Mouse (Mus musculus): ENCODE measurements around the gene Hoxa6. TPM values are rescaled to one million over a fixed set of nuclear protein-coding genes. Genes with fewer than 3 reads are reported as not detected.

Gene Hoxa6
- polyA plus RNA-seq, 1 experiment, result not detected

DNA sequence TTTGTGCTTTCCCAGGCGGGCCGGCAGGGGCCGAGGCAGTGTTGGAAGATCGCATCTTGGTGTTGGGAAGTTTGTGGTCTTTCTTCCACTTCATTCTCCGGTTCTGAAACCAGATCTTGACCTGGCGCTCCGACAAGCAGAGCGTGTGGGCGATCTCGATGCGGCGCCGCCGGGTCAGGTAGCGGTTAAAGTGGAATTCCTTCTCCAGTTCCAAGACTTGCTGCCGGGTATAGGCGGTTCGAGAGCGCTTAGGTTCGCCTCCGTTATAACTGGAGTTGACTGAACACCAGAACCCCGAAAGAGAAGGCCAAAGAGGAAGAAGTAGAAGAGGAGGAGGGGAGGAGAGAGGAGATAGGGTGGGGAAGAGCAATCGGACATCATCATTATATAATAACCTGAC, 18.1 kb downstream of the Hoxa6 start:
- no peak for TF ChIP-seq POLR2A (IDR thresholded peaks at IDR 0.05; ENCODE audit: low read depth, low read length)
- DNase-seq (ENCODE audit: low read depth in 1 of 2, low spot score in 2 of 2), result no peak
- Histone ChIP-seq H3K27ac (ENCODE audit: insufficient read depth, low read length) (no peak overlapping the region), H3K4me3 (ENCODE audit: extremely low read depth, insufficient read depth, insufficient read length) (no peak overlapping the region), H3K36me3 (ENCODE audit: control insufficient read depth, insufficient read depth, low read length) (no peaks in the 10 kb centered on the region), H3K27me3 (ENCODE audit: control insufficient read depth, insufficient read depth, low read length) (peaks cover 7% of the 10 kb centered on the region), H3K4me1 (ENCODE audit: control insufficient read depth, insufficient read depth, insufficient read length) (peaks cover 3% of the 10 kb centered on the region)
- 84% methylated on average over 23 of the region's 23 CpGs for WGBS

DNA sequence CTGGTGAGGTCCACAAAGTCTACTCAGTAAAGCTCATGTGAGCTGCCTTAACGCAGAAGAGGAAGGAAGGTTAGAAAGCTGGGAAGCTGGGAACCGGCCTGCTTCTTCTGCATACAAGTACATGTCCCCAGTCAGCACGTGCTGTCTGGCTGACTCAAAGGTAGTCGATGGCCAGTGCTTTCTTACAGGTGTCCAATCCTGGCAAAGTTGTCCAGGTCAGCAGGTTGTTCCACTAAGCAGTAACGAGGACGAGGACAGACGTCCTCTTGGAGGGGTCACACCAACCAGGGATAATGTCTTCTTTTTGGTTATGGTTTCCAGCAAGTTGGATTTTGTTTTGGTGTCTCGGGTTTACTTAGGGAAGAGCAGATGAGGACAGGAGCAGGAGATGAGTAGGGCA, 18.6 kb downstream of the Hoxa6 start:
- no peak overlapping the region for H3K4me3 ChIP-seq (ENCODE audit: extremely low read depth, insufficient read depth, insufficient read length)
- H3K36me3 ChIP-seq (ENCODE audit: control insufficient read depth, insufficient read depth, low read length), result no peaks in the 10 kb centered on the region
- no peak overlapping the region for H3K27ac ChIP-seq (ENCODE audit: insufficient read depth, low read length)
- 83% methylated on average over 8 of the region's 8 CpGs for WGBS
- H3K27me3 ChIP-seq (ENCODE audit: control insufficient read depth, insufficient read depth, low read length), result peaks cover 7% of the 10 kb centered on the region
- DNase-seq (ENCODE audit: low read depth in 1 of 2, low spot score in 2 of 2), result no peak
- peaks cover 3% of the 10 kb centered on the region for H3K4me1 ChIP-seq (ENCODE audit: control insufficient read depth, insufficient read depth, insufficient read length)
- no peak for TF ChIP-seq CTCF (IDR thresholded peaks at IDR 0.05; ENCODE audit: extremely low read depth, insufficient read depth, insufficient read length, insufficient replicate concordance)
- TF ChIP-seq POLR2A (IDR thresholded peaks at IDR 0.05; ENCODE audit: low read depth, low read length), result no peak

- no peak overlapping the region for H3K27ac ChIP-seq (ENCODE audit: insufficient read depth, low read length)
- TF ChIP-seq CTCF (IDR thresholded peaks at IDR 0.05; ENCODE audit: extremely low read depth, insufficient read depth, insufficient read length, insufficient replicate concordance) (no peak), POLR2A (IDR thresholded peaks at IDR 0.05; ENCODE audit: low read depth, low read length) (no peak)
- 87% methylated on average over 5 of the region's 5 CpGs for WGBS
- H3K36me3 ChIP-seq (ENCODE audit: control insufficient read depth, insufficient read depth, low read length), result no peaks in the 10 kb centered on the region
- peaks cover 3% of the 10 kb centered on the region for H3K4me1 ChIP-seq (ENCODE audit: control insufficient read depth, insufficient read depth, insufficient read length)
- no peak overlapping the region for H3K4me3 ChIP-seq (ENCODE audit: extremely low read depth, insufficient read depth, insufficient read length)
- DNase-seq (ENCODE audit: low read depth in 1 of 2, low spot score in 2 of 2), result no peak
- peaks cover 7% of the 10 kb centered on the region for H3K27me3 ChIP-seq (ENCODE audit: control insufficient read depth, insufficient read depth, low read length)
Measured at GRCm38 (mm10) chr6:52189172-52189591, 19.3 kb downstream of the Hoxa6 start.

- H3K4me3 ChIP-seq (ENCODE audit: extremely low read depth, insufficient read depth, insufficient read length), result no peak overlapping the region
- H3K4me1 ChIP-seq (ENCODE audit: control insufficient read depth, insufficient read depth, insufficient read length), result no peaks in the 10 kb centered on the region
- TF ChIP-seq POLR2A (IDR thresholded peaks at IDR 0.05; ENCODE audit: low read depth, low read length), result no peak
- no peak for TF ChIP-seq CTCF (IDR thresholded peaks at IDR 0.05; ENCODE audit: extremely low read depth, insufficient read depth, insufficient read length, insufficient replicate concordance)
- no peak for DNase-seq (ENCODE audit: low read depth in 1 of 2, low spot score in 2 of 2)
- H3K27ac ChIP-seq (ENCODE audit: insufficient read depth, low read length), result no peak overlapping the region
- H3K36me3 ChIP-seq (ENCODE audit: control insufficient read depth, insufficient read depth, low read length), result no peaks in the 10 kb centered on the region
- 89% methylated on average over 1 of the region's 1 CpGs for WGBS
- H3K27me3 ChIP-seq (ENCODE audit: control insufficient read depth, insufficient read depth, low read length), result peaks cover 6% of the 10 kb centered on the region
Measured at GRCm38 (mm10) chr6:52186500-52186899, 22.0 kb downstream of the Hoxa6 start.

DNA sequence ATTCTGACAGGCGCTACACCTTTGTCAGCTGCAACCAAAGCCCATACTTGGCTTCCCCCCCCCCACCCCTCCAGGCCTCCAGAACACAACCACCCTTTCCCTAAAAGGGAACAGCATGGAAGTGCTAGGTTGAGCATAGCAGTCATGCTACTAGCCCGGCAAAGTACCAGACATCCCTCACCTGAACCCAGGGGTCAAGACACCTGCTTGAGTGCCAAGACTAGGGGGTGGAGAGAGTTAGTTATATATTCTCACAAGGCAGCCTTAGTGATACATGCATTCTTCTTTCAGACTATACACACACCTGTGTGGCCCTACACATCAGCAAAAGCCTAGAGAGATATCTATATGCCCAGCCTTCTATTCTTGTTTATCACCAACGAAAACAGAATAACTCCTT, 22.7 kb downstream of the Hoxa6 start:
- 85% methylated on average over 3 of the region's 3 CpGs for WGBS
- no peaks in the 10 kb centered on the region for H3K4me1 ChIP-seq (ENCODE audit: control insufficient read depth, insufficient read depth, insufficient read length)
- DNase-seq (ENCODE audit: low read depth in 1 of 2, low spot score in 2 of 2), result no peak
- no peaks in the 10 kb centered on the region for H3K36me3 ChIP-seq (ENCODE audit: control insufficient read depth, insufficient read depth, low read length)
- H3K27me3 ChIP-seq (ENCODE audit: control insufficient read depth, insufficient read depth, low read length), result no peaks in the 10 kb centered on the region
- H3K27ac ChIP-seq (ENCODE audit: insufficient read depth, low read length), result no peak overlapping the region
- no peak overlapping the region for H3K4me3 ChIP-seq (ENCODE audit: extremely low read depth, insufficient read depth, insufficient read length)
- TF ChIP-seq POLR2A (IDR thresholded peaks at IDR 0.05; ENCODE audit: low read depth, low read length), result no peak
- TF ChIP-seq CTCF (IDR thresholded peaks at IDR 0.05; ENCODE audit: extremely low read depth, insufficient read depth, insufficient read length, insufficient replicate concordance), result no peak

- no peaks in the 10 kb centered on the region for H3K36me3 ChIP-seq (ENCODE audit: control insufficient read depth, insufficient read depth, low read length)
- H3K27me3 ChIP-seq (ENCODE audit: control insufficient read depth, insufficient read depth, low read length), result no peaks in the 10 kb centered on the region
- H3K4me1 ChIP-seq (ENCODE audit: control insufficient read depth, insufficient read depth, insufficient read length), result no peaks in the 10 kb centered on the region
- no peak overlapping the region for H3K27ac ChIP-seq (ENCODE audit: insufficient read depth, low read length)
- no peak overlapping the region for H3K4me3 ChIP-seq (ENCODE audit: extremely low read depth, insufficient read depth, insufficient read length)
- 83% methylated on average over 19 of the region's 19 CpGs for WGBS
- DNase-seq (ENCODE audit: low read depth in 1 of 2, low spot score in 2 of 2), result no peak
- TF ChIP-seq CTCF (IDR thresholded peaks at IDR 0.05; ENCODE audit: extremely low read depth, insufficient read depth, insufficient read length, insufficient replicate concordance) (no peak), POLR2A (IDR thresholded peaks at IDR 0.05; ENCODE audit: low read depth, low read length) (no peak)
Measured at GRCm38 (mm10) chr6:52185222-52185621, 23.3 kb downstream of the Hoxa6 start.

GRCm38 (mm10) chr6:52184668-52185067, 23.9 kb downstream of the Hoxa6 start:
- H3K36me3 ChIP-seq (ENCODE audit: control insufficient read depth, insufficient read depth, low read length), result no peaks in the 10 kb centered on the region
- no peaks in the 10 kb centered on the region for H3K4me1 ChIP-seq (ENCODE audit: control insufficient read depth, insufficient read depth, insufficient read length)
- H3K27ac ChIP-seq (ENCODE audit: insufficient read depth, low read length), result no peak overlapping the region
- H3K4me3 ChIP-seq (ENCODE audit: extremely low read depth, insufficient read depth, insufficient read length), result no peak overlapping the region
- TF ChIP-seq CTCF (IDR thresholded peaks at IDR 0.05; ENCODE audit: extremely low read depth, insufficient read depth, insufficient read length, insufficient replicate concordance), result no peak
- no peak for TF ChIP-seq POLR2A (IDR thresholded peaks at IDR 0.05; ENCODE audit: low read depth, low read length)
- DNase-seq (ENCODE audit: low read depth in 1 of 2, low spot score in 2 of 2), result no peak
- H3K27me3 ChIP-seq (ENCODE audit: control insufficient read depth, insufficient read depth, low read length), result no peaks in the 10 kb centered on the region
- WGBS, result 81% methylated on average over 6 of the region's 6 CpGs

Data from spleen, adult 2 months (tissue).